Mouse (Mus musculus): ENCODE data around the gene Rbfox1.

Rbfox1 gene

GRCm38 (mm10) chr16:6095604-6096372 is 210.6 kb downstream of the Rbfox1 start:
- DNase-seq (ENCODE audit: low read depth, low spot score) = no peak

GRCm38 (mm10) chr16:6097244-6098040 is 212.3 kb downstream of the Rbfox1 start:
- DNase-seq (ENCODE audit: low read depth, low spot score) = no peak

GRCm38 (mm10) chr16:6098116-6098515 is 213.0 kb downstream of the Rbfox1 start:
- DNase-seq (ENCODE audit: low read depth, low spot score) = no peak

GRCm38 (mm10) chr16:6099598-6099997 is 214.4 kb downstream of the Rbfox1 start:
- no peak for DNase-seq (ENCODE audit: low read depth, low spot score)

GRCm38 (mm10) chr16:6100421-6100877 is 215.3 kb downstream of the Rbfox1 start:
- no peak for DNase-seq (ENCODE audit: low read depth, low spot score)

GRCm38 (mm10) chr16:6103713-6104112 is 218.6 kb downstream of the Rbfox1 start:
- DNase-seq (ENCODE audit: low read depth, low spot score) = no peak

GRCm38 (mm10) chr16:6110121-6110520 is 225.0 kb downstream of the Rbfox1 start:
- no peak for DNase-seq (ENCODE audit: low read depth, low spot score)

- DNase-seq (ENCODE audit: low read depth, low spot score) = no peak
Observed at GRCm38 (mm10) chr16:6113836-6114475, 228.8 kb downstream of the Rbfox1 start.

GRCm38 (mm10) chr16:6119472-6119871 is 234.3 kb downstream of the Rbfox1 start:
- no peak for DNase-seq (ENCODE audit: low read depth, low spot score)

- DNase-seq (ENCODE audit: low read depth, low spot score) = no peak
Observed at GRCm38 (mm10) chr16:6121232-6121631, 236.1 kb downstream of the Rbfox1 start.

- DNase-seq (ENCODE audit: low read depth, low spot score) = peak; percentile 36
Observed at GRCm38 (mm10) chr16:6122859-6123258, 237.7 kb downstream of the Rbfox1 start.

- no peak for DNase-seq (ENCODE audit: low read depth, low spot score)
Observed at GRCm38 (mm10) chr16:6128314-6128713, 243.2 kb downstream of the Rbfox1 start.

- DNase-seq (ENCODE audit: low read depth, low spot score) = no peak
Observed at GRCm38 (mm10) chr16:6135016-6135415, 249.9 kb downstream of the Rbfox1 start.

- peak; percentile 35 for DNase-seq (ENCODE audit: low read depth, low spot score)
Observed at GRCm38 (mm10) chr16:6139432-6139831, 254.3 kb downstream of the Rbfox1 start.

- no peak for DNase-seq (ENCODE audit: low read depth, low spot score)
Observed at GRCm38 (mm10) chr16:6147957-6148356, 262.8 kb downstream of the Rbfox1 start.

- no peak for DNase-seq (ENCODE audit: low read depth, low spot score)
Observed at GRCm38 (mm10) chr16:6149345-6149744, 264.2 kb downstream of the Rbfox1 start.

GRCm38 (mm10) chr16:6155556-6155955 is 270.4 kb downstream of the Rbfox1 start:
- DNase-seq (ENCODE audit: low read depth, low spot score) = no peak

GRCm38 (mm10) chr16:6164476-6164875 is 279.3 kb downstream of the Rbfox1 start:
- no peak for DNase-seq (ENCODE audit: low read depth, low spot score)

- no peak for DNase-seq (ENCODE audit: low read depth, low spot score)
Observed at GRCm38 (mm10) chr16:6169346-6169745, 284.2 kb downstream of the Rbfox1 start.

- no peak for DNase-seq (ENCODE audit: low read depth, low spot score)
Observed at GRCm38 (mm10) chr16:6180819-6181218, 295.7 kb downstream of the Rbfox1 start.

- no peak for DNase-seq (ENCODE audit: low read depth, low spot score)
Observed at GRCm38 (mm10) chr16:6182329-6182728, 297.2 kb downstream of the Rbfox1 start.

GRCm38 (mm10) chr16:6192358-6192757 is 307.2 kb downstream of the Rbfox1 start:
- DNase-seq (ENCODE audit: low read depth, low spot score) = no peak
